Mouse (Mus musculus) midbrain, embryonic 15.5 days (tissue): ENCODE results near the gene Bhlhb9. TPM values are rescaled to one million over a fixed set of nuclear protein-coding genes. Genes with fewer than 3 reads are reported as not detected.
"Not testable (repeated sequence)": the region's sequence is repeated elsewhere in the genome, so short reads cannot be mapped to it uniquely, and the experiment has no call there.

Experiments used
- ATAC-seq: fragments of 200-750 bp; cut with Nextera tagmentation; replicated peaks from 2 replicates; pipeline ENCODE4 v1.8.0; 2017; ENCODE audit warnings: moderate TSS enrichment
- H3K27ac ChIP-seq: fragments of 300-500 bp; sonication (generic); 2 replicates; pipeline ENCODE4 v1.5.1; 2015; ENCODE audit warnings: mild to moderate bottlenecking, inconsistent platforms
- H3K27me3 ChIP-seq: fragments of 300-500 bp; sonication (generic); replicated peaks from 2 replicates; pipeline ENCODE4 v1.6.1; 2015; ENCODE audit warnings: inconsistent platforms
- H3K36me3 ChIP-seq: fragments of 300-500 bp; sonication (generic); replicated peaks from 2 replicates; pipeline ENCODE4 v1.6.1; 2015; ENCODE audit warnings: inconsistent platforms
- H3K4me1 ChIP-seq: fragments of 300-500 bp; sonication (generic); 2 replicates; pipeline ENCODE4 v1.6.1; 2015; ENCODE audit warnings: inconsistent platforms
- H3K4me2 ChIP-seq: fragments of 300-500 bp; sonication (generic); 2 replicates; pipeline ENCODE4 v1.6.1; 2015; ENCODE audit warnings: inconsistent platforms, mild to moderate bottlenecking, moderate library complexity
- H3K4me3 ChIP-seq: fragments of 300-500 bp; sonication (generic); 2 replicates; pipeline ENCODE4 v1.5.1; 2015; ENCODE audit warnings: mild to moderate bottlenecking, inconsistent platforms
- H3K9ac ChIP-seq: fragments of 300-500 bp; sonication (generic); 2 replicates; pipeline ENCODE4 v1.6.1; 2015; ENCODE audit warnings: mild to moderate bottlenecking, inconsistent platforms
- H3K9me3 ChIP-seq: fragments of 300-500 bp; sonication (generic); 2 replicates; pipeline ENCODE4 v1.6.1; 2016; ENCODE audit warnings: inconsistent platforms
- WGBS: fragments of 180-500 bp; shearing (Covaris S2); methylation state at CpG from one replicate; pipeline ENCODE4 v1.1.7; 2015; ENCODE audit warnings: mixed read lengths; 5-methylcytosine and 5-hydroxymethylcytosine counted together
- polyA plus RNA-seq: library from polyadenylated mRNA; unstranded; fragments of >200 nt; fragmentation: Nextera tagmentation; extraction: Ambion mirVana; gene quantifications from 2 replicates; pipeline ENCODE4 v1.2.1, GENCODE M21; 2015

Bhlhb9 gene
- polyA plus RNA-seq, 1 experiment from 2014 or later, result 127 TPM

GRCm38 (mm10) chrX:135837896-135838295, 40.5 kb downstream of the Bhlhb9 start:
- H3K36me3 ChIP-seq, result no peaks in the 10 kb centered on the region; the same call in 1 of the 2 replicates
- H3K9ac ChIP-seq, result no peak overlapping the region
- no peaks in the 10 kb centered on the region for H3K27me3 ChIP-seq
- no peaks in the 10 kb centered on the region for H3K4me1 ChIP-seq
- peak overlapping the region; percentile 76 for H3K27ac ChIP-seq
- peak overlapping the region; percentile 61; the same call in 1 of the 2 replicates for H3K4me3 ChIP-seq
- no peaks in the 10 kb centered on the region for H3K9me3 ChIP-seq
- 63% methylated on average over 2 of the region's 2 CpGs for WGBS
- 0 out of 2 replicates have a peak, but pooled peaks have one; percentile 4 for ATAC-seq
- peak overlapping the region; percentile 56; the same call in 1 of the 2 replicates for H3K4me2 ChIP-seq

DNA sequence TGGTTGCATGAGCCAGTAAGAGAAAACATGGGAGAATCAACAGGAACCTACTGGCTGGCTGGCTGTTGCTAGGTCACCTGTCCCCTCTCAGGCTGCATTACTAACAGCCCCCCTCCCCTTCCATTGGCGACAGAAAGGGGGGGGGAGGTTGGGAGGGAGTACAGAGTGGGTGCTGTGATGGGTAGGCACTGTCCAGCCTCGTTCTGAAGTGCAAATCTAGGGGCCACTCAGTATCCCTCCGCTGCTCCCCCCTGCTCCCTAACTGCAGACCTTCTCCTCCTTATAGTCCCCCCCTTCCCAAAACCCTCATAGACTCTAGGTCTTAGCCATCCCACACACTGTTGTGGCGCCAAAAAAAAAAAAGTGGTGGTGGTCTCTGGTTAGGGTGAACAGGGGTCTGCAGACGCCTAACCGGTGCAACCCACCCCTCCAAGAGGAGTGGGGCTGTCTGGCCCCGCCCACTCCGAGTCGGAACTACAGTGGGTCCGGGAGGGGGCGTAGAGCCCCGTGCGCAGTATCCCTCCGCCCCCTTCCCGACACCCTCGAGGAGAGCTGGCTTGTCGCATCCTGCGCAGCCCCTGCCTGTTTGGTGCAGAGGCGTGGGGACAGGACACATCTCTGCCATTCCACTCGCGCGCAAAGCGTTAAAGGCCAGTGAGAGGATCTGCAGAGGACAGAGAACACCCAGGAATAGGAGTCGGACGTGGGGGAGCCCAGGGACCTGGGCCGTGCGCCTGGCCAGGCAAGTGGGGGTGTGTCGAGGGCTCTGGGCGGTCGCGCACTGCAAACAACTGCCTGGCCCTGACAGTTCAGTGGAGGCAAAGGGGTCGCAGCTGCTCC, 41.3 kb downstream of the Bhlhb9 start, which contains the start of gene Gprasp2:
Gprasp2 (plus strand) TSS at position 514 of the 840 bp plus-strand sequence.
- WGBS, result 35% methylated on average over 28 of the region's 32 CpGs
- Histone ChIP-seq H3K27ac (peak within 1 kb of the TSS; percentile 76), H3K4me2 (peak within 1 kb of the TSS; percentile 56)

GRCm38 (mm10) chrX:135839397-135840391, 42.3 kb downstream of the Bhlhb9 start:
- Histone ChIP-seq H3K4me3 (peak overlapping the region; percentile 61), H3K4me2 (peak overlapping the region; percentile 56), H3K27ac (peak overlapping the region; percentile 76), H3K9ac (peak overlapping the region; percentile 73)
- H3K36me3 ChIP-seq, H3K4me1 ChIP-seq, H3K9me3 ChIP-seq, H3K27me3 ChIP-seq: not testable (repeated sequence)
- peak; percentile 41 for ATAC-seq
- 30% methylated on average over 16 of the region's 17 CpGs for WGBS

More for the DNA sequence above, 41.3 kb downstream of the Bhlhb9 start, which contains the start of gene Gprasp2:
- H3K27me3 ChIP-seq, H3K36me3 ChIP-seq, H3K4me1 ChIP-seq, H3K9me3 ChIP-seq: not testable (repeated sequence)
- Histone ChIP-seq H3K4me3 (peak within 1 kb of the TSS; percentile 61), H3K9ac (peak within 1 kb of the TSS; percentile 73)
- peak; percentile 93 for ATAC-seq

DNA sequence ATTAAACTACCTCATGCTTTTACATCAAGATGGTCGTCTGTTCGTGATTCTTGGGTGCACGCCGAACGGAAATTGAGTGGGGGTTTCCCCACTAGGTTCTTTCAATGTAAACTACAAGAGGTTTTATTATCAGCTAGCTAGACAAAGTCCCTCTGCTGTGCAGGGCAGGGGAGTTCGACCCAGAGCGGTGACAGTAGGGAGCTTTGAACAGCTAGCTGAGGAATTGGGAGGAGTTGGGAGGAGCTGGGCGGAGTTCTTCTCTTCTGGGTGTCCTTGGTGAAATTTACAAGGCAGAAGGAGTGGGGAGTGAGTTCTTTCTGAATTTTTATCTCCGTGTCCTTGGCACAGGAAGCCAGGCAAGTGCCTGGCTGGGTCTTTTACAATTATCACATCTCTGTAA, 69.4 kb downstream of the Bhlhb9 start:
- not testable (repeated sequence) for H3K9ac ChIP-seq, ATAC-seq, H3K9me3 ChIP-seq, H3K27ac ChIP-seq, H3K27me3 ChIP-seq, H3K4me3 ChIP-seq, H3K36me3 ChIP-seq, H3K4me2 ChIP-seq, H3K4me1 ChIP-seq
- whole genome bisulfite sequencing, result 83% methylated on average over 9 of the region's 9 CpGs

GRCm38 (mm10) chrX:135876679-135877078, 79.3 kb downstream of the Bhlhb9 start:
- Histone ChIP-seq H3K4me3 (no peak overlapping the region), H3K4me1 (no peaks in the 10 kb centered on the region), H3K9ac (no peak overlapping the region), H3K27ac (no peak overlapping the region), H3K9me3 (no peaks in the 10 kb centered on the region), H3K4me2 (no peak overlapping the region), H3K27me3 (no peaks in the 10 kb centered on the region), H3K36me3 (no peaks in the 10 kb centered on the region)
- no peak for ATAC-seq
- WGBS, result 85% methylated on average over 1 of the region's 1 CpGs

DNA sequence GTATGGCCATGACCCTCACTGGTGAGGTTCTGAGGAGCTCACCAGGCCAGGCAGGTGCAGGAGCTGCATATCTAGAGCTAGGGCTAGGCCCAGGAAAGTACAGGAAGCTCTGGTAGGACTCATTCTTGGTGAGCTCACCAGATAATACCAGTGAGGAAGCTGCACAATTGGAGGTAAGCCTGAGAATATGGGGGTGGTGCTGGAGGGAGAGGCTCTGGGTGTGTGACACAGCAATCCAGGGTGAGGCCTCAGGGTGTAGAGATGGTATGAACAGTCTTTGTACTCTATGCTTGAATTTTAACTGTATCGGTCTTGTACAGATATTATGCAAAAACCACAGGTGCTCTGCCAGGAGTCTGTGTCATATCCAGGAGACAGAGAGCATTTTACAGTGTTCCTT, 82.2 kb downstream of the Bhlhb9 start:
- 100% methylated on average over 1 of the region's 1 CpGs for WGBS
- no peak overlapping the region for H3K4me2 ChIP-seq
- H3K4me1 ChIP-seq, result no peaks in the 10 kb centered on the region
- no peaks in the 10 kb centered on the region for H3K27me3 ChIP-seq
- no peak overlapping the region for H3K9ac ChIP-seq
- ATAC-seq, result no peak
- no peaks in the 10 kb centered on the region for H3K9me3 ChIP-seq
- H3K36me3 ChIP-seq, result no peaks in the 10 kb centered on the region
- no peak overlapping the region for H3K4me3 ChIP-seq
- no peak overlapping the region for H3K27ac ChIP-seq

DNA sequence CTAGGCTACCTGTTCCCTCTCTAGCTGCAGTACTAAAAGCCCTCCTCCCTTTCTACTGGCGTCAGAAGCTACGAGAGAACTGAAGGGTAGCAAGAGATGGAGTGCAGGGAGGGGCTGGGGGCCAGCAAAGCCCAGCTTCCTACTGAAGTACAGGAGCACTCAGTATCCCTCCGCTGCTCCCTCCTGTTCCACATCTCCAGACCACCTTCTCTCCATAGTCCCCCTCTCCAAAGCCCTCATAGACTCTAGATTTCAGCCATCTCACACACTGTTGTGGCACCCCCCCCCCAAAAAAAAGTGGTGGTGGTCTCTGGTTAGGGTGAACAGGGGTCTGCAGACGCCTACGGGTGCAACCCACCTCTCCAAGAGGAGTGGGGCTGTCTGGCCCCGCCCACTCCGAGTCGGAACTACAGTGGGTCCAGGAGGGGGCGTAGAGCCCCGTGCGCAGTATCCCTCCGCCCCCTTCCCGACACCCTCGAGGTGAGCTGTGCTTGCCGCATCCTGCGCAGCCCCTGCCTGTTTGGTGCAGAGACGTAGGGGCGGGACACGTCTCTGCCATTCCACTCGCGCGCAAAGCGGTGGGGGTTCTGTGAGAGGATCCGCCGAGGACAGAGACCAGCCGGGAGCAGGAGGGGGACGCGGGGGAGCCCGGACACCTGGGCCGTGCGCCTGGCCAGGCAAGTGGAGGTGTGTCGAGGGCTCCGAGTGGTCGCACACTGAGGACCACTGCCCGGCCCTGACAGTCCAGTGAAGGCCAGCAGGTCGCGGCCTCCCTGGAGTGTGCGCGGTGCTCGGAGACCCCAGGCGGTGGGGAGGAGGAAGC, 88.2 kb downstream of the Bhlhb9 start:
- Histone ChIP-seq H3K27ac (peak overlapping the region; percentile 93), H3K4me3 (peak overlapping the region; percentile 77), H3K27me3 (no peaks in the 10 kb centered on the region), H3K9me3 (no peaks in the 10 kb centered on the region), H3K9ac (peak overlapping the region; percentile 83), H3K4me1 (peaks cover 8% of the 10 kb centered on the region; the same call in 1 of the 2 replicates), H3K36me3 (0 out of 2 replicates have a peak, but pooled peaks cover 8% of the 10 kb centered on the region), H3K4me2 (peak overlapping the region; percentile 46)
- peak; percentile 99 for ATAC-seq
- 32% methylated on average over 41 of the region's 41 CpGs for WGBS

DNA sequence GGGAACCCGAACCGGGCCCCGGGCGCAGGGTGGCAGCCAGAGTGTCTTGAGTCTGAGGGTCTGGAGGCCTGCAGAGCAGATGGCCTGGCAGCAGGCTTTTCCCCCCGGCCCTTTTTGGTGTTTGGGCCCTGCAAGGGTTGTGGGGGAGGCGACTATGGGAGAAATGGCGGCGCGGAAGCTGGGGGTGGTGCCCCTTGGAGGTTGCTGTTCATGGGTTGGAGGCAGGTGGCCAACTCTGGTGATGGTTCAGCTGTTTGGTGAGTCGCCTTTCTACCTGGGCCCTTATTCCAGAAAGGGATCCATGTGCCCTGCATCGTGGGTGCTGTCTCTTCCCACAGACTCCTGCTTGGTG, 88.8 kb downstream of the Bhlhb9 start:
- peak overlapping the region; percentile 46 for H3K4me2 ChIP-seq
- peak overlapping the region; percentile 93 for H3K27ac ChIP-seq
- peak overlapping the region; percentile 77 for H3K4me3 ChIP-seq
- peak overlapping the region; percentile 83 for H3K9ac ChIP-seq
- H3K9me3 ChIP-seq, result no peaks in the 10 kb centered on the region
- no peaks in the 10 kb centered on the region for H3K27me3 ChIP-seq
- 0 out of 2 replicates have a peak, but pooled peaks cover 8% of the 10 kb centered on the region for H3K36me3 ChIP-seq
- 11% methylated on average over 11 of the region's 11 CpGs for WGBS
- peaks cover 8% of the 10 kb centered on the region; the same call in 1 of the 2 replicates for H3K4me1 ChIP-seq
- ATAC-seq, result no peak

GRCm38 (mm10) chrX:135916580-135916979, 119.2 kb downstream of the Bhlhb9 start:
- ATAC-seq, result peak; percentile 59; the same call in 1 of the 2 replicates
- Histone ChIP-seq H3K4me2 (no peak overlapping the region), H3K4me1 (0 out of 2 replicates have a peak, but pooled peaks cover 4% of the 10 kb centered on the region), H3K27me3 (no peaks in the 10 kb centered on the region), H3K9ac (no peak overlapping the region), H3K4me3 (no peak overlapping the region), H3K9me3 (no peaks in the 10 kb centered on the region), H3K27ac (peak overlapping the region; percentile 74), H3K36me3 (no peaks in the 10 kb centered on the region)
- WGBS, result 56% methylated on average over 4 of the region's 4 CpGs

DNA sequence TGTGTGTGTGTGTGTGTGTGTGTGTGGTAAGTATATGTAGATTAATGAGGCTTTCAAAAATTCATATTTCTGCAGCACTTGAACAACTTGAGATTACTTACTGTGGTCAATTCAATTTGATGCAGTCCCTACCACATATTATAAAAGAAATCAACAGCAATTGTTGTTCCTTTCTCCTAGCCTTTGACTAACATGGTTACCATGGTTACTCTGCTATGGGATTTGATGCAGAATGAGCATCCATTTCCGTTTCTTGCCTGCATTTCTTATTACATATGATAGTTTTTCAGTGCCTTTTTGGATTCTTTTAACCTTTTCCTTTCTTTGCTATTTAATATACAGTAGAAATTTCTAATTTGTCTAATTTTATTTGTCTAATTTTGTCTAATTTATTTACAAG, 119.7 kb downstream of the Bhlhb9 start:
- Histone ChIP-seq H3K4me3 (no peak overlapping the region), H3K9ac (no peak overlapping the region), H3K4me2 (no peak overlapping the region), H3K27ac (peak overlapping the region; percentile 42; the same call in 1 of the 2 replicates), H3K36me3 (no peaks in the 10 kb centered on the region), H3K27me3 (no peaks in the 10 kb centered on the region), H3K4me1 (0 out of 2 replicates have a peak, but pooled peaks cover 4% of the 10 kb centered on the region), H3K9me3 (no peaks in the 10 kb centered on the region)
- 21% methylated on average over 1 of the region's 1 CpGs for WGBS
- peak; percentile 74 for ATAC-seq

- Histone ChIP-seq H3K9ac (no peak overlapping the region), H3K36me3 (no peaks in the 10 kb centered on the region), H3K9me3 (no peaks in the 10 kb centered on the region), H3K27ac (peak overlapping the region; percentile 56), H3K4me3 (no peak overlapping the region), H3K27me3 (no peaks in the 10 kb centered on the region), H3K4me2 (no peak overlapping the region), H3K4me1 (no peaks in the 10 kb centered on the region)
- peak; percentile 80 for ATAC-seq
- WGBS, result 51% methylated on average over 7 of the region's 7 CpGs
Observed at GRCm38 (mm10) chrX:135922162-135922561, 124.8 kb downstream of the Bhlhb9 start.
